Mouse (Mus musculus): ENCODE results near the gene Mlx.

- TF ChIP-seq TAL1 (IDR thresholded peaks at IDR 0.05; ENCODE audit: low read length) (no peak), GATA1 (IDR thresholded peaks at IDR 0.05; ENCODE audit: low read length) (no peak)
Observed at GRCm38 (mm10) chr11:101066549-101067412, 20.3 kb upstream of the Mlx start.
